Mouse (Mus musculus) hindbrain, embryonic 12.5 days (tissue): ENCODE results near the gene Opa3. TPM values are rescaled to one million over a fixed set of nuclear protein-coding genes. Genes with fewer than 3 reads are reported as not detected.

Experiments used
- ATAC-seq: fragments of 200-750 bp; cut with Nextera tagmentation; 2 replicates; pipeline ENCODE4 v1.8.0; 2017; ENCODE audit warnings: moderate TSS enrichment; ENCODE audit not compliant: low FRiP score
- H3K27ac ChIP-seq: fragments of 300-500 bp; sonication (generic); 2 replicates; pipeline ENCODE4 v1.5.1; 2016; ENCODE audit warnings: mild to moderate bottlenecking
- H3K27me3 ChIP-seq: fragments of 300-500 bp; sonication (generic); 2 replicates; pipeline ENCODE4 v1.6.1; 2016; ENCODE audit warnings: mild to moderate bottlenecking
- H3K36me3 ChIP-seq: fragments of 300-500 bp; sonication (generic); 2 replicates; pipeline ENCODE4 v1.6.1; 2016; ENCODE audit warnings: mild to moderate bottlenecking
- H3K4me1 ChIP-seq: fragments of 300-500 bp; sonication (generic); 2 replicates; pipeline ENCODE4 v1.6.1; 2016
- H3K4me2 ChIP-seq: fragments of 300-500 bp; sonication (generic); replicated peaks from 2 replicates; pipeline ENCODE4 v1.6.1; 2016; ENCODE audit warnings: mild to moderate bottlenecking
- H3K4me3 ChIP-seq: fragments of 300-500 bp; sonication (generic); 2 replicates; pipeline ENCODE4 v1.5.1; 2016; ENCODE audit warnings: mild to moderate bottlenecking
- H3K9ac ChIP-seq: fragments of 300-500 bp; sonication (generic); 2 replicates; pipeline ENCODE4 v1.6.1; 2016; ENCODE audit warnings: mild to moderate bottlenecking, moderate library complexity
- H3K9me3 ChIP-seq: fragments of 300-500 bp; sonication (generic); replicated peaks from 2 replicates; pipeline ENCODE4 v1.6.1; 2016; ENCODE audit warnings: mild to moderate bottlenecking
- WGBS: fragments of 180-500 bp; shearing (Covaris S2); methylation state at CpG from one replicate; pipeline ENCODE4 v1.1.7; 2016; 5-methylcytosine and 5-hydroxymethylcytosine counted together
- polyA plus RNA-seq: library from polyadenylated mRNA; unstranded; fragments of >200 nt; fragmentation: Nextera tagmentation; extraction: Ambion mirVana; gene quantifications from 2 replicates; pipeline ENCODE4 v1.2.1, GENCODE M21; 2016

Gene Opa3
- polyA plus RNA-seq, 1 experiment from 2014 or later = 41.1 TPM

DNA sequence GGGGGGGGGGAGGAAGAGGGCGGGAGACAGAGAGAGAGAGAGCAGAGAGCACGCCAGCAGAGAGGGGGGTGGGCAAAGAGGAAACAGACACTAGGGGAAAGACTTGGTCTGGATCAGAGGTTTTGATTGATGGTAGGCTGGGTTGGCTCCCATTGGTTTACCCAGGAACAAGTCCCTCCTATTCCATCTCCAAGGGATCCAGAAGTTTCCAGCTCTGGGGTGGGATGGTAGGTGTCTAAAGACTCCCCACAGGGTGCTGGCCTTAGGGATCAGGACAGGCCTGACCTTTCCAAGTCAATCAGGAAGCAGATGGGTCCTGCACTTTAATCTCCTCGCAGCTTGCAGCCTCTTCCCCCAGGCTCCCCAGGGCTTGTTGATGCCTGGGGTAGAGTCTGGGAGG lies 10.2 kb upstream of the Opa3 start:
- peaks cover 12% of the 10 kb centered on the region for H3K27me3 ChIP-seq
- ATAC-seq = no peak
- H3K27ac ChIP-seq = no peak overlapping the region
- no peaks in the 10 kb centered on the region for H3K9me3 ChIP-seq
- H3K4me1 ChIP-seq = peaks cover 8% of the 10 kb centered on the region
- no peak overlapping the region for H3K4me3 ChIP-seq
- no peak overlapping the region for H3K9ac ChIP-seq
- no peak overlapping the region for H3K4me2 ChIP-seq
- WGBS = 5% methylated on average over 3 of the region's 3 CpGs
- H3K36me3 ChIP-seq = peaks cover 4% of the 10 kb centered on the region; the same call in 1 of the 2 replicates

DNA sequence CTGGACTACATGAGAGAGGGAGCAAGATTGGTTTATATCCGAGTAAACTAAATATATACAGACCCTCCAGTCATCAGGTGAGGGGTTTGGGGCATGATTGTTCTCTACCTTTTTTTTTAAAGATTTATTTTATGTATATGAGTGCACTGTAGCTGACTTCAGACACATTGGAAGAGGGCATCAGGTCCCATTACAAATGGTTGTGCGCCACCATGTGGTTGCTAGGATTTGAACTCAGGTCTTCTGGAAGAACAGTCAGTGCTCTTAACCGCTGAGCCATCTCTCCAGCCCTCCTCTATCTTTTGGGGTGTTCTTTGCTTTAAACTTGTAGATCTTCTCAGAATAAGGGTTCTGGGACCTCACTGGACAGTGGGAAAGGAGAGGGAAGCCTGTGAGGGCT lies 8.1 kb upstream of the Opa3 start:
- 66% methylated on average over 3 of the region's 3 CpGs for WGBS
- no peaks in the 10 kb centered on the region for H3K27me3 ChIP-seq

GRCm38 (mm10) chr7:19222189-19222588 lies 5.9 kb upstream of the Opa3 start:
- 96% methylated on average over 16 of the region's 16 CpGs for WGBS
- Histone ChIP-seq H3K9ac (no peak overlapping the region), H3K4me1 (peaks cover 7% of the 10 kb centered on the region), H3K4me3 (no peak overlapping the region), H3K27ac (no peak overlapping the region), H3K36me3 (peaks cover 13% of the 10 kb centered on the region; the same call in 1 of the 2 replicates), H3K4me2 (no peak overlapping the region), H3K27me3 (no peaks in the 10 kb centered on the region), H3K9me3 (no peaks in the 10 kb centered on the region)
- no peak for ATAC-seq

More for the DNA sequence above, 8.1 kb upstream of the Opa3 start:
- Histone ChIP-seq H3K9me3 (no peaks in the 10 kb centered on the region), H3K4me2 (no peak overlapping the region), H3K9ac (no peak overlapping the region), H3K4me1 (peaks cover 5% of the 10 kb centered on the region), H3K4me3 (no peak overlapping the region), H3K27ac (no peak overlapping the region), H3K36me3 (peaks cover 6% of the 10 kb centered on the region; the same call in 1 of the 2 replicates)
- no peak for ATAC-seq

GRCm38 (mm10) chr7:19222875-19223274 lies 5.3 kb upstream of the Opa3 start:
- no peak overlapping the region for H3K4me3 ChIP-seq
- H3K4me2 ChIP-seq = no peak overlapping the region
- no peak overlapping the region for H3K9ac ChIP-seq
- H3K27ac ChIP-seq = no peak overlapping the region
- no peak for ATAC-seq
- no peaks in the 10 kb centered on the region for H3K27me3 ChIP-seq
- no peaks in the 10 kb centered on the region for H3K9me3 ChIP-seq
- H3K36me3 ChIP-seq = peaks cover 13% of the 10 kb centered on the region; the same call in 1 of the 2 replicates
- 91% methylated on average over 14 of the region's 14 CpGs for WGBS
- peaks cover 10% of the 10 kb centered on the region for H3K4me1 ChIP-seq

DNA sequence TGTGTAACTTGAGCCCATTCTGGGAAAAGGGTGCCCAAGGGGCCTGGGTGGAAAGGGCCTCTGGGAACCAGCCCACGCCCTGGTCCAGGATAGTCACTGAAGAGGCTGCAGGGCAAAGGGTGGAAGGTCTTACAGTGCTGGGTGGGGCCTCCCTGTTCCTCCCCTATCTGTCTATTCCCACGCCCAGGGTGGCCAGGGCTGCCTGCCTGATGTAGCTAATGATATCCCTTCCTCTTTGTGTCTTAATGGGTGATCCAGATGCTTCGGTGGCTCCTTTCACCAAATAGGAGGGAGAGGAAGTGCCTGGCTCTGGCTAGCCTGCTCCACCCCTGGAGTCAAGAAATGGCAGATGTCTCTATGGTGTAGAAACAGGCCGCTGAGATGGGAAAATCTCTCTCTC lies 3.2 kb upstream of the Opa3 start:
- 81% methylated on average over 4 of the region's 4 CpGs for WGBS
- ATAC-seq = no peak
- Histone ChIP-seq H3K27me3 (no peaks in the 10 kb centered on the region), H3K4me3 (no peak overlapping the region), H3K9ac (no peak overlapping the region), H3K4me1 (peaks cover 18% of the 10 kb centered on the region), H3K27ac (no peak overlapping the region), H3K36me3 (peaks cover 13% of the 10 kb centered on the region; the same call in 1 of the 2 replicates), H3K9me3 (no peaks in the 10 kb centered on the region), H3K4me2 (no peak overlapping the region)

DNA sequence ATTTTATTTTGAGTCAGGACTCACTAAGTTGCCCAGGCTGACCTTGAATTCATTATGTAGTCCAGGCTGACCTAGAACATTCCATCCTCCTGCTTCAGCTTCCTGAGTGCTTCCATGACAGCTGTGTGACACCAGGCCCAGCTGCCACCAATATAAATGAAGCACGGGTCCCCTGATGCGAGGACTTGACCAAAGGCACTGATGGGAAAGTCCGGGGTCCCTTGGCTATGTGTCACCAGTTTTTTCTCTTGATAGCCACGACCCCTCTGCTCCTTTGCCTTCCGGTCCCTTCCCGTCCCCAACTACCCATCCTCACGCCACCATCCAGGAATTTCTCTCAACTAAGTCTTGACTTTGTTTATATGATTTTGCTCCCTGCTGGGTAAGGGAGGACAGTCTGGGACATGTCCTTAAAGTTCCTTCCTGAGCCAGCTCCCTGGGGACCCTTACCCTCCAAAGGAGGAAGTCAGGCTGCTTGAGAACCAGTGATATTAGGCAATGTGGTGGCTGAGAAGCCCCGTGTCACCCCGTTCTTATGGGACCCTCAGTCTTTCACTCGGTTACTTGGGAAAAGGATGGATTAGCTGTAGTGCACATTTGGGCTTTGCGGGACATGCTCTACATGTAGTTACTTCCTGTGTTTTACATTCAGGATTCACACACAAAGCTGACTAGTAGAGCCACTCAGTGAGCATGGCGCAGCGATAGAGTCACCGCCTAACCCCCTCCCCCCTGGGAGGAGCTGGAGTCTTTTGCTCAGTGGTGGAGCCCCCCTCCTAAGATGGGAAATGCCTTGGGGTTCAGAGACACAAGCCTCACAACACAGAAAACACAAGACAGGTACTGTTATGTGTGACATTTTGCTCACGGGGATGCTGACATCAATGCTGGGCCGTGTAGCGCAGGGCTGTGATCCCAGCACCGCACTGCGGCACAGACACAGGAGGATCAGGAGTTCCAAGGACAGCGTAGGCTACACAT lies 1.0 kb upstream of the Opa3 start:
- 19% methylated on average over 20 of the region's 20 CpGs for WGBS
- Histone ChIP-seq H3K9me3 (no peaks in the 10 kb centered on the region), H3K4me1 (peaks cover 19% of the 10 kb centered on the region), H3K9ac (peak overlapping the region; percentile 78), H3K4me2 (peak overlapping the region; percentile 81), H3K27ac (peak overlapping the region; percentile 99), H3K36me3 (peaks cover 9% of the 10 kb centered on the region; the same call in 1 of the 2 replicates), H3K4me3 (peak overlapping the region; percentile 60), H3K27me3 (no peaks in the 10 kb centered on the region)
- ATAC-seq = peak; percentile 38

DNA sequence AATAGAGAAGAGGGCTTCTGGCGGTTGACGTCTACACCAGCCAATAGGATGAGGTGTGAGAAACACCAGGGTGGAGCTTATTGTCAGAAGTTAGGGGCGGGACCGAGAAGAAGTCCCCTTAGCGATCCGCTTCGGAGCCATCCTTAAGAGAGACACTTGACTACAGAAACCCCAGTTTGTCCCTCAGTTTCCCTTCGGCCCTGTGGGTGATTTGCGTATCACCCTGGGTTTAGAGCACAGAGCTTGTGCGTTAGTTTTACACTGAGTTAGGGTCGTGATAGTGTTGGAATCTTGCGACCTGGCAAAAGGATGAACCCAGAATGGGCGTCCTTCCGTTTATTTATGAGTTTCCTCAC lies 637 bp downstream of the Opa3 start:
- WGBS = 0% methylated on average over 14 of the region's 14 CpGs
- peaks cover 19% of the 10 kb centered on the region for H3K4me1 ChIP-seq
- H3K4me3 ChIP-seq = peak overlapping the region; percentile 60
- H3K27me3 ChIP-seq = no peaks in the 10 kb centered on the region
- peaks cover 12% of the 10 kb centered on the region; the same call in 1 of the 2 replicates for H3K36me3 ChIP-seq
- H3K27ac ChIP-seq = peak overlapping the region; percentile 99
- H3K4me2 ChIP-seq = peak overlapping the region; percentile 71
- H3K9me3 ChIP-seq = no peaks in the 10 kb centered on the region
- ATAC-seq = no peak
- H3K9ac ChIP-seq = peak overlapping the region; percentile 67

DNA sequence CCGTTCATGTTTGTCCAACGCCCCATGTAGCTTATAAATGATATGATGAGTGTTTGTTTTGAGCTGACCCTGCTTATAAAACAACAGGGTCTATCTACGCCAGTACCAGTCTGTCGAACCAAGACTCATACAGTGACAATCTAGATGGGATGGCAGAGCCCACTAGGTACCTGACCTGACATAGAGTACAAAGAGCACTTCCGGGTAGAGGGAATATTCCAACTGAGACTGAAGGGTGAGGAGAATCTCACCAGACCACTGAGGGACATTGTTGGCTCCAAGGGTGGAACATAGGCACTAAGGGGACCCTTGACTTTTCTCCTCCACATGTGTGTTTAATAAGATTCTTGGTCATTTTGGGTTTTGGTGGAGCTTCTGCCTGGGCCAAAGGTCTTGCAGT lies 1.3 kb downstream of the Opa3 start:
- H3K4me3 ChIP-seq = peak overlapping the region; percentile 60
- WGBS = 47% methylated on average over 5 of the region's 5 CpGs
- H3K9me3 ChIP-seq = no peaks in the 10 kb centered on the region
- no peaks in the 10 kb centered on the region for H3K27me3 ChIP-seq
- H3K36me3 ChIP-seq = peaks cover 12% of the 10 kb centered on the region; the same call in 1 of the 2 replicates
- H3K4me2 ChIP-seq = peak overlapping the region; percentile 71
- no peak for ATAC-seq
- peak overlapping the region; percentile 67 for H3K9ac ChIP-seq
- H3K27ac ChIP-seq = peak overlapping the region; percentile 99
- H3K4me1 ChIP-seq = peaks cover 19% of the 10 kb centered on the region

GRCm38 (mm10) chr7:19230041-19230580 lies 2.0 kb downstream of the Opa3 start:
- ATAC-seq = no peak
- H3K4me2 ChIP-seq = peak overlapping the region; percentile 71
- H3K4me3 ChIP-seq = 0 out of 2 replicates have a peak overlapping the region, but pooled peaks have one; percentile 3
- H3K9ac ChIP-seq = peak overlapping the region; percentile 67; the same call in 1 of the 2 replicates
- no peak overlapping the region for H3K27ac ChIP-seq
- H3K4me1 ChIP-seq = peaks cover 19% of the 10 kb centered on the region
- H3K9me3 ChIP-seq = no peaks in the 10 kb centered on the region
- no peaks in the 10 kb centered on the region for H3K27me3 ChIP-seq
- H3K36me3 ChIP-seq = peaks cover 10% of the 10 kb centered on the region; the same call in 1 of the 2 replicates
- WGBS = 98% methylated on average over 2 of the region's 2 CpGs

DNA sequence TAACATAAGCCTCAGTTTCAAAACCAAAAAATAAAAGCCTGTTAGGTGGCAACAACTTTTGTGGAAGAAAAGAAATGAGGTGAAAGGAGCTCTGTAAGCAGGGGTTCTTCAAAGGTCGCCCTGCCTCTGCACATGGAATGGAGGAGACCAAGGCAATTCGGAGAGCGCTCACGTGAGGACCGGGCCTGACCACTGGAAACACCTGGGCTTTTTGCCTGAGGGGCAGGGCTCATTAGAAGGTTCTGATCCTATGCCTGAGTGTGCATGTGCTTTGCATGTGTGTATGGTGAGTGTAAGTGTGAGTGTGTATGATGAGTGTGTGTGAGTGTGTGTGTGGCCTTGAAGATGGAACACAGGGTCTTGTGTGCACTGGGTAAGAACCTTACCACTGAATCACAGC lies 2.8 kb downstream of the Opa3 start:
- no peak overlapping the region for H3K9ac ChIP-seq
- H3K27ac ChIP-seq = no peak overlapping the region
- no peak overlapping the region for H3K4me3 ChIP-seq
- H3K27me3 ChIP-seq = no peaks in the 10 kb centered on the region
- peaks cover 19% of the 10 kb centered on the region for H3K4me1 ChIP-seq
- no peak overlapping the region for H3K4me2 ChIP-seq
- 97% methylated on average over 5 of the region's 5 CpGs for WGBS
- H3K36me3 ChIP-seq = peaks cover 4% of the 10 kb centered on the region; the same call in 1 of the 2 replicates
- no peak for ATAC-seq
- no peaks in the 10 kb centered on the region for H3K9me3 ChIP-seq

GRCm38 (mm10) chr7:19231849-19232248 lies 3.7 kb downstream of the Opa3 start:
- peaks cover 16% of the 10 kb centered on the region for H3K4me1 ChIP-seq
- no peak overlapping the region for H3K9ac ChIP-seq
- no peaks in the 10 kb centered on the region for H3K9me3 ChIP-seq
- WGBS = 95% methylated on average over 3 of the region's 3 CpGs
- no peak overlapping the region for H3K4me3 ChIP-seq
- ATAC-seq = no peak
- H3K27me3 ChIP-seq = no peaks in the 10 kb centered on the region
- H3K36me3 ChIP-seq = peaks cover 4% of the 10 kb centered on the region; the same call in 1 of the 2 replicates
- H3K27ac ChIP-seq = no peak overlapping the region
- H3K4me2 ChIP-seq = no peak overlapping the region

- peaks cover 4% of the 10 kb centered on the region; the same call in 1 of the 2 replicates for H3K36me3 ChIP-seq
- ATAC-seq = no peak
Observed at GRCm38 (mm10) chr7:19234652-19235051, 6.5 kb downstream of the Opa3 start.

More at GRCm38 (mm10) chr7:19234652-19235051, 6.5 kb downstream of the Opa3 start:
- 80% methylated on average over 5 of the region's 5 CpGs for WGBS
- Histone ChIP-seq H3K4me1 (peaks cover 11% of the 10 kb centered on the region), H3K27ac (no peak overlapping the region), H3K9ac (no peak overlapping the region), H3K9me3 (no peaks in the 10 kb centered on the region), H3K27me3 (no peaks in the 10 kb centered on the region), H3K4me3 (no peak overlapping the region), H3K4me2 (no peak overlapping the region)
